Mouse (Mus musculus) urinary bladder, postnatal 36 days (tissue): ENCODE measurements around the gene Zdhhc18.

Experiments used
- DNase-seq, 2 experiments: peaks; one replicate each; pipeline ENCODE4 v3.0.0; 2022; ENCODE audit warnings: low spot score in 2 of 2, mixed read lengths in 1 of 2

The Zdhhc18 gene

DNA sequence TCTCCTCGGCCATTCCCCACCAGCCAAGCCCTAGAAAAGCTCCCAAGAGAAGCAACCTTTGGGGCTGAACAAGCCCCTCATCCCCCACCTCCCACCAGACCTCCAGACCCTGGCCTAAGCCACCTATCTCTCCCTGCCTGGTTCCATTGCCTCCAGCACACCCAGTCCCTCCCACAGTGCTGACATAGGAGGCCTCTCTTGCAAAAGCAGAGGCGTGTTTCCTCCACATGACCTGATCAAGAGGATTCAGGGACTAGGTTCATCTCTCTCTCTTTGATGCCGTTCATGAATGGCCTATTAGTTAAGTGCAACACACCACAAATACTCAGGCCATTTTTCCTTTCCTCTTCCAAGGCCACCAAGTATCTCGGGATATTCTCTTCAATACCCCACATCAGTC, 90.1 kb downstream of the Zdhhc18 start:
- DNase-seq = no peak

DNA sequence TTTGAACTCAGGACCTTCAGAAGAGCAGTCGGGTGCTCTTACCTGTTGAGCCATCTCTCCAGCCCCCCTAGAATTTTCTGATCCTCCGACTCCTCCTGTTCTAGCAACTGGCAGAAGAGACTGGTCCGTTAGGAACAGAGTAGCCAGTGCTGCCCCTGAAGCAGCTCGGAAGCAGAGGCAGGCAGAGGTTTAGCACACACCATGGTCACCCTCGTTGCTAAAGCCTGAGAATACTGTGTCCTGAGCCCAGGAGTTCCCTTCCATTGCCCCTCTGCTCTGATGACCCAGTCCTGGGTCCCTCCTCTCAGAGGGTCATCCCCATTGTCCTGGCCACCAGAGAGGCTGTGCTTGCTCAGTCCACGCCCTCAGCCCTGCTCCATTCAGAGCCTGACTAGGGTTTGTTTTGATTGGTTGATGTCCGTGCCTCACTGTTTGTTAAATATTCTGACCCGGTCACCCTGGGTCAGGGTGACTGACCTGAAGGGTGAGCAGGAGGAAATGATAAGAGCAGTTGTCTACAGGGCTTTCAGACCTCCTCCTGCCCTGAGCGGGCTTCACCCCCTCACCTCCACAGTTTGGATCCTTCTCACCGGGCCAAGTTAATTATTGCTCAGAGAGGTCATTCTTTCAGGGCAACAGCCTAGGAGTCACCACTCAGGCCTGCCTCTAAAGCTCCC, 92.8 kb downstream of the Zdhhc18 start:
- no peak for DNase-seq
